Mouse (Mus musculus) layer of hippocampus, postnatal 25 days (tissue): Measurements from ENCODE around the gene Angptl2. TPM values are rescaled to one million over a fixed set of nuclear protein-coding genes. Genes with fewer than 3 reads are reported as not detected.

Experiments used
- DNase-seq, 2 experiments: peaks; one replicate each; pipeline ENCODE4 v3.0.0; 2022; ENCODE audit warnings: mixed read lengths in 2 of 2, low spot score in 1 of 2; ENCODE audit errors: extremely low spot score in 1 of 2
- total RNA-seq, 2 experiments: library from RNA; stranded (reverse); gene quantifications; 2 replicates each; pipeline ENCODE4 v1.2.3; 2021

Angptl2 gene
- total RNA-seq, 2 experiments from 2014 or later = 1.3 to 1.8 TPM

DNA sequence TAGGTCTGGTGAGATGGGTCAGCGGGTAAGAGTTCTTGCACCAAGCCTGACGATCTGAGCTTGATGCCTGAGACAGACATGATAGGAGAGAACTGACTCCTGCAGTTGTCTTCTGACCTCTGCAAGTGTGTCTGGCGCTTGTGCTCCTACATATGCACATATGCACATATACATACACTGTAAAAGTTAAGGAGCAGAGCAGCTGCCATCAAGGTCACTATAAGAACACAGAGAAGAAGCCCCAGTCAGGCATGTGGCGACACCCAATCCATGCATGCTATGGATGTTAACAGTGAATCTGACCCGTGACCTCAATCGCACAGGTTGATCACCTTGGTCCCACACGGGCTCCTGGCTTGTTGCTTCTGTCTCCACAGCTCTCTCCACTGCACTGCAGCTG lies 10.1 kb downstream of the Angptl2 start:
- no peak for DNase-seq

DNA sequence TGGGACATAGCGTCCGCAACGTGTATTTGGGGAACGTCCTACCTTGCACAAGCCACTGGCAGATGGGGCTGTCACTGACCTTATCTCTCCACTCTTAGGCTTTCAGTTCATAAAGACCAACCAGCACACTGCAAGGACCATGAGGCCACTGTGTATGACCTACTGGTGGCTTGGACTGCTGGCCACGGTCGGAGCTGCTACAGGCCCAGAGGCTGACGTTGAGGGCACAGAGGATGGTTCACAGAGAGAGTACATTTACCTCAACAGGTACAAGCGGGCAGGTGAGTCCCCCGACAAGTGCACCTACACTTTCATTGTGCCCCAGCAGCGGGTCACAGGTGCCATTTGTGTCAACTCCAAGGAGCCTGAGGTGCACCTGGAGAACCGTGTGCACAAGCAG lies 12.2 kb downstream of the Angptl2 start:
- DNase-seq = no peak

DNA sequence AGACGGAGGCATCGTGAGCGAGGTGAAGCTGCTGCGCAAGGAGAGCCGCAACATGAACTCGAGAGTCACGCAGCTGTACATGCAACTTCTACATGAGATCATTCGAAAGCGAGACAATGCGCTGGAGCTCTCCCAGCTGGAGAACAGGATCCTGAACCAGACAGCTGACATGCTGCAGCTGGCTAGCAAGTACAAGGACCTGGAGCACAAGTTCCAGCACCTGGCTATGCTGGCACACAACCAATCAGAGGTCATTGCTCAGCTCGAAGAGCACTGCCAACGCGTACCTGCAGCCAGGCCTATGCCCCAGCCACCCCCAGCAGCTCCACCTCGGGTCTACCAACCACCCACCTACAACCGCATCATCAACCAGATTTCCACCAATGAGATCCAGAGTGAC lies 12.7 kb downstream of the Angptl2 start:
- no peak for DNase-seq

DNA sequence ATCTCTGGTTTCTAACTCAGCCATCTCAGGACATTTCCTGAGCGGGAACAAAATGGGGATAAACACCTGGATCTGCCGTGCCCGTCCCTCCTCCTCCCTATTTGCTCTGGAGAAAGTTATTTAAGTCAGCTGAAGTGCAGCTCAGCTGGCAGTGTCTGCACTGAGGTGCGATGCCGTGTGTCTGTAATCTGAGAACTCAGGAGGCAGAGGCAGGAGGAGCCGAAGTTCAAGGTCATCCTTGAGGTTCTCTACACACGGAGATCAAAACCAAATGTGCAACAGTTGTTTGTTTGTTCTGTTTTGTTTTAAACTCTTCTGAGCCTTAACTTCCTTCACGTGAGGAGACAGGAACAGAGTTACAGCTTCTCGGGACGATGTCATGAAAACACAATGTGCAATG lies 14.8 kb downstream of the Angptl2 start:
- DNase-seq = no peak

DNA sequence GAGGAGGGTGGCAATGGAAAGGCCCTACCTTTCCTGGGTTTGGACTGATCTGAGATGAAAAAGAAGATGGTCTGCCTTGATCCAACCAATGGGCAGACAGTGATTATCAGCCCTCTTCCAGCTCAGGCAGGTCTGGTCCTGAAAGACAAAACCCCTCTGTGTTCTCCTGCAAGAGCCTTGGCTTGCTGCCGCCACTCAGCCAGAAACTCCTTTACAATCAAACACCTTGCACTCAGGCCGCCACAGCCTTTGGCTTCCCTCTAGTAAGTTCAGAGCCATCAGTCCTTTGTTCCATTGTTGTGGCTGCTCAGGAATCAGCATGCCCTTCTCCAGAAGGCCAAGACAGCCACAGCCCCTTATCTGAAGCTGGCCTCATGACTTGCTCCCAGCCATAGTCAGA lies 15.9 kb downstream of the Angptl2 start:
- no peak for DNase-seq

DNA sequence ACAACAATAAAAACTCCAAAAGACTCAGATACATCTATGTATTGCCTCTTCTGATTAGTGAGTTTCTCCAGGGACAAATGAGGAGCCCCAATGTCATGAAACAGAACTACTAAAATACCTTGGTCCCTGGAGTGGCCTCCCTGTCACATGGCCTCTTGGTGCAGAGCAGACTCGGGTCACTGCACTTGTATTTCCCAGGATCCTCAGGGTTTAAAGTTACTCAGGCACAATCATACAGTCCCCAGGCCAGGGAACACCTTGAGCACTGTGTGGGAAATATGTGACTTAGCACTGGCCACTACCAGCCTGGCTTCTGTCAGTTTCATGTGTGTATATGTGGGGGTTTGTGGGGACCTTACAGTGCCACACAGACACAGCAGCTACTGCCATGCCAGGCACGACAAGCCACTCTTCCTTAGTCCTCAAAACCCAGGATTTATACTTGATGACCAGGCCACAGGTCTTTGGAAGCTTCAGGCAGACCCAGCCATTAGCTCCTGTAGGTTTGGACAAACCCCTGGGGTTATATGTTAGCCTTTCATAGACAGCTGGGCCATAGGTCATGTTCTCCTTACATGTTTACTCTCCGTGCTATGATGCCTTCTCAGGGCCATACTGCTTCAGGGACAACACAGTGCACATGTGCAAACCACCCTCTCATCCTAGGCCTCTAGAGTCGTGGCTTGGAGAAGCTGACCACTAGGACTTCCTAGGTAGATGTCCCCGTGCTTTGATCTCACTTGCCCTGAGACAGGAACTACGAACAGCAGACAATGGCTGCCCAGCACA lies 17.1 kb downstream of the Angptl2 start:
- DNase-seq = no peak

DNA sequence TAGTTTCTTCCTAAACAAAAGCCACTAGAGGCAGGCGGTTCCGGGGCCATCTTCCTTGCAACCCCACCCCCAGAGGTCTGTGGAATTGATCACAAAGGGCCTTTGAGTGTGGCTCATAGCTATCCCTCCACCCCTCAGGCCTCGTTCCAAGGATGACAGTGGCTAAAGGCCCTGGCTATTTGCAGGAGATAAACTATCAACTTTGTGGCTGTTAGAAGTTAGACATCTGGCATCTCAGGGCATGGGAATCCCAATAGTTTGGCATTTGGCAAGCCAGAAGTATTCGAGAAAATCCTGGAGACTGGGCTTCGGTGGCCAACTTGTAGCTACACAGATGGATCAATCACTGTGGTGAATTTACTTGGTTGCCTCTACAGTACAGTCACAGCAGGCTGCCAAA lies 18.0 kb downstream of the Angptl2 start:
- DNase-seq = no peak

DNA sequence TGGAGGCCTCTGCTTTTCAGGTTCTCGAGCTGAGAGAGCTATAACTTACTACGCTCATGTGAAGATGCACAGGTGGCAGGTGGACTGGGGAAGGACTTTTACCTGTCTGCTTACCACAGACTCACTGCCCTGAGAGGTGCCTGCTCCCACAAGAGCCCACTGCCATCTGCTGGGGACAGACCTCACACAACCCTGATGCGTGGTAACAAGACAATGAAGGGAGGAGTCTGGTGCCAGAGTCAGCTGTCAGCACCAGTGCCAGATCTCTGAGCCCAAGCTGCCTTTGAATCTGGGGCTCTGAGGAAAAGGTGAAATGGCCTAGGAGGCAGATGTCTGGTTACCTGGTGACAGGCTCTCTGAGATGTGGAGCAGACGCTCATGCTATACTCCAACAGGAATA lies 19.0 kb downstream of the Angptl2 start:
- DNase-seq = no peak

DNA sequence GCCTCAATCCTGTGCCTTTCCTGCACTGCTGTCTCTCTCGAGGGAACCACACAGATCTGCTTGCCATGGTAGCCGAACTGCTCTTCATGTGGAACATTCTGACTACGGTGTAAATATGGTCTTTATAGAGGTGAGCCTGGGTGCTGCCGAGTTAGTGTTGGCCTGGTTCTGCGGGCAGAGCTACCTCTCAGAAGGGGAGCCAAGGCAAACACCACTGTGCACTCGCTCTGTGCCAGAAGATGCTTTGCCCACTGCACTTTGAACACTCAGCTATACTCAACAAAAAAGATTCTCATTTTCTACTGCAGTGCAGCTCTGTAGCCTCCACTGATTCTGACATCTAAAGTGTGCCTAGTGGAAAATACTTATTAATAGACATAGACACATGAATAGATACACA lies 21.7 kb downstream of the Angptl2 start:
- no peak for DNase-seq

DNA sequence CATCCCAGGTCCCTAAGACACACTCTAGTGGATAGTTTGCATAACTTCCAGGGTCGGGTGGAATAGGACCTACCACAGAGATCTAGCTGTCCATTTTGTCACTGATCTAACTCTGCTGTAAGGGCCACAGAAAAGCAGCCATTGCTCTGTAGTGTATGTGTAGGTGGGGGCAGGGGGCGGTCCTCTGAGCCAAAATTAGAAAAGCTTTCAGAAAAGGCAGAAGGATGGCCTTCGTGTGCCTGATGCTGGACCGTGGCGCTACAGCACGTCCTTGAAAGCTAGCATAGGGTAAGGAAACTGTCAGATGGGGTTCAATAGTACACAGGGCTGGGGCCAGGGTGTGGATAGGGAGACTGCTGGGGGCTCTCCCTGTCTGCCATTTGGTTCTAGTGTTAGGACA lies 29.0 kb downstream of the Angptl2 start:
- no peak for DNase-seq

DNA sequence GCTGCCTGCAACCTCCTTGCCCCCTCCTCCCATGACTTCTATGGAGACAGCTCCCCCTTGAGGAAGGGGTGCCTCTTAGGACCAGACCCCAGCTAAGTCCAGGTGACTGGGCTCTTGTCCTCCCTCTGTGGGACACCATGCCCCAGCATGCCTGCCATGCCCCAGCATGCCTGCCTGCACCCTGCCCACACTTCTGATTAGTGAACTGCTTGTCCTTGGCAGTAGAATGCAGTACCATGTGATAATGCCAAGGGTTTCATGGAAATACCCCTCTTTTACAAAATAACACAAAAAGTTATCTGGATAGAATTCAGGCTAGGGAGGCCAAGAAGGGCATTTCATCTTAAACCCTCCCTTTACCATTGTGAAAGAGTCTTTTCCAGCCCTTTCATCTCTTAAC lies 29.5 kb downstream of the Angptl2 start:
- DNase-seq = no peak

DNA sequence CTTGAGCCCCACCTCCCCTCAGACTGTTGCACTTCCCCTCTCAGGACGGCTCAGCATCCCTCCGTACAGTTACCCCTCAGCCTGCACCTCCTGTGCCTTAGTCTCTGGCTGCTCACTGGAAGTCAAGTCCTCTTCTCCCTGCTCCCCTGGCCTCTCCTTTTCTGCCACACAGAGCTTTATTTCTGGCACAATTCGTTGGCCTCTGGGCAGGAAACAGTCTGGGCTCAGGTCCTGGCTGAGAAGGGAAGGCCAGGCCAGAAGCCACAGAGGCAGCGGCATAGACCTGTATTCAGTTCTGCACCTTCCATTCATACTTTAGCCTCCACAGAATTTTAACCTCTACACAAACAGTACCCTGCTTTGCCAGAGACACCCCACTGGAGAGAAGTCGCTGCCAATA lies 31.0 kb downstream of the Angptl2 start:
- no peak for DNase-seq

DNA sequence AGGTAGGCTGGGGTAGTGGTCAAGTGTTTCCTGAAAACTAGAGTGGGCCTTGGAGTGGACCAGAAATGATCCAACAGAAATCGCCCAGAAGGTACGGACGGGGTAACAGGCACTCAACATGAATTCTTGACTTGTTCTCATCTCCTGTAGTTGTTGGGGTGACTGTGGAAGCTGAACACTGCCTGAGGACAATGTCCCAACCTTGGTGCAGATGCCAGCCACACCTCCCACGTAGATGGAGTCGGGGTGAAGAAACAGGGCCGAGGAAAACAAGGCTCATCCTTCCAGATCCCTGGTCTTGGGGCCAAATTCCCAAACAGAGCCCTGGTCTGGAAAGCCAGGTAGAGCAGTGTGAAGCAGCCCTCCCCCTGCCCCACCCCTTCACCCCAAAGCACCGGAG lies 32.7 kb downstream of the Angptl2 start:
- no peak for DNase-seq

DNA sequence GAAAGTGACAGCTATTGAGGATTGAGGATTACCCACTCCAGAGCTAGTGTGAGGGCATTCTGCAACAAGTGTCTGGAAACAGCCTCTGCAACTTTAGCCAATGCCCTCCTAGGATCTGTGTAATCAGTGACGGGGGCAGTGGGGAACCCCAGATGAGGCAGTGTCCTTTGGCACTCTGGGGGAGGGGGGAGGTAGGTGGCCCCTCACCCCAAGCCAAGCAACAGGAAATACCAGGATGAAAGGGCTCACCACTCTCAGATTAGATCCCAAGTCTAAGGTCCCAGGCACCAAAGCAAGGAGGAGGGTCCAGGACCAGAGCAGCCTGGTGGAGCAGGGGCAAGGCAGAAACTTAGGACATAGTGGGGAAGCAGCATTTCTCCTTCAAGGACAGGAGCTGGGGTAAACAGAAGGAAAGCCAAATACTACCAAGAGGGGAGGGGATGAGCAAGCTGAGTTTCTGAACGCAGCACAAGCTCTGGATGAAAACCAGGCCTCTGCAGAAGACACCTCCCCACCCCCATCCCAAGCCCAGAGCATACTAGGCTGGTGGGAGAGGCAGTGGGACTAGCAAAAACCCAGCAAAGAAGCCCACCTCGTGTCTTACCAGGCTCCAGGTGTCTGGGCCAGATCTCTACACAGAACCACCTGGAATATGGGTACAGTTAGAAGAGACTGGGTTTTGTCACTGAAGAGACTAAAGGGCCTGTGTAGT lies 34.2 kb downstream of the Angptl2 start:
- DNase-seq = no peak

DNA sequence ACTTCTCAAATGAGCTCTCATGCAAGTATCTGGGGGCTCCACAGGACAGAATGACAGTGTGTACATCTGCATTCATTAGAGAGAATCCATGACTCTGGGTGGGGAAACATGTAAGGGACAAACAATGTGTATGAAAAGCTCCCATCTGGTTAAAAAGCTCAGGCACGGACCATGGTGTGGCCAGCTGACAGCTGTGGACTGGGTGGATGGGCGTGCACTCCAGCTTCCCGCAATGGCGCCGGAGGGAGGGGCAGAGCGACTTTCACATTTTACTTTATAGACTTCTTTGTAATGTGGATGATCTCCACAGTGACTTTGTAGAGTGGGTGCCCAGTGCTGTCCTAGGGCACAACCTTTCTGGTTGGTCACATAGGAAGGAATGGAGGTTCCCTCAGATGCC lies 36.9 kb downstream of the Angptl2 start:
- no peak for DNase-seq

DNA sequence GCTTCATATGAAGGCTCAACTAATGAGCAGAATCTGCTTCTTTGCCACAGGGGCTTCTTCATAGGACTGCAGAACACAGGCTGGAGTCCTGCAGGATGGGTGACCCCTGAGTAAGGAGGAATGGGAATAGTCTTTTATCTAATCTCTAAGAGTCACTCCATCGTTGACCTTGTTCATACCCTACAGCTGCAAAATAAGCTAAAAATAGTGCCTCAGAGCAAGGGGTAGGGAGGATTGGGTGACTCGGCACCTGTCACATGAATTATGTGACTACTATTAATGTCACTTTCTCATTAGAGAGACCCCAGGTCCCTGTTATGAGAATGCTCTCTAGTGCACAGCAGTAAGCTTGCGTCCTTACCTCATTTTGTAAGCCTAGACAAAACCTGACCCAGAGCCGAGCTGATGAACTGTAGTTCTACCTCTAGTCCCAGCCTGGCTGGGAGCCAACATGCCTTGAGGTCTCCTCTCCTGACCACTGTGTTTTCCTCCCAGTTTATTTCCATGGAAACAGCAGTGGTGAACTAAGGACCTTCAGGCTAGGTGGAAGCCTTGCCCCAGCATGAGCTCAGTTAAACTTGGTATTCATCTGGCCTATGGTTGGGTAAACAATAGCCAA lies 37.8 kb downstream of the Angptl2 start:
- no peak for DNase-seq

DNA sequence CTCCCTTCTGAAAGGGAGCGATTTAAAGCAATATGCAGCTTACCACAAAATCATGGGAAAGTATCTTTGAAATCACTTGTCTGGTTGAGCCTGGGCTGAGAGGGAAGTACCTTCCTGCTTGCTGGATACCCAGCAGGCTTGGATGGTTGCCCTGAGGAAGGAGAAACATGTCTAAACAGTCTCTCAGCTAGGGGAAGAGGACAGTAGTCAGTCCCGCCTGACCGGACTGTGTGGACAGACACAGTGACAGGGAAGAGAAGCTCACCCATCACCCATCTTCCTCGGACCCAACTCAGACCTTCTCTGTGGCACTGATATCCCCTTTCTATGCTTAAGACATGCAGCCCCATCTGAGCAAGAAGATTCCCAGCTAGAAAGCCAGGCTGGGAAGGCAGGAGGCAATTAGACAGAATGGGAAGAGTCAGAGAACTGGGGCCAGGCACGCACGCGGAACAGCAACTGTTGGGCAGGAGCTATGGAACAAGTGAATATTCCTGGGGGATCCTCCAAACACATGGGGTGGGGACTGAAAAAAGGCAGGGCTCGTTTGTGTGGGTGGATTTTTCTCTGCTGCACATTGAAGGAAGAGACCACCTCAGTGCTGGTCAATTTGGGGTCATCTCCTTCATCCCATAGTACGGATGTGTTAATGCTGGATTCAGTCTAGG lies 38.6 kb downstream of the Angptl2 start:
- DNase-seq = no peak

DNA sequence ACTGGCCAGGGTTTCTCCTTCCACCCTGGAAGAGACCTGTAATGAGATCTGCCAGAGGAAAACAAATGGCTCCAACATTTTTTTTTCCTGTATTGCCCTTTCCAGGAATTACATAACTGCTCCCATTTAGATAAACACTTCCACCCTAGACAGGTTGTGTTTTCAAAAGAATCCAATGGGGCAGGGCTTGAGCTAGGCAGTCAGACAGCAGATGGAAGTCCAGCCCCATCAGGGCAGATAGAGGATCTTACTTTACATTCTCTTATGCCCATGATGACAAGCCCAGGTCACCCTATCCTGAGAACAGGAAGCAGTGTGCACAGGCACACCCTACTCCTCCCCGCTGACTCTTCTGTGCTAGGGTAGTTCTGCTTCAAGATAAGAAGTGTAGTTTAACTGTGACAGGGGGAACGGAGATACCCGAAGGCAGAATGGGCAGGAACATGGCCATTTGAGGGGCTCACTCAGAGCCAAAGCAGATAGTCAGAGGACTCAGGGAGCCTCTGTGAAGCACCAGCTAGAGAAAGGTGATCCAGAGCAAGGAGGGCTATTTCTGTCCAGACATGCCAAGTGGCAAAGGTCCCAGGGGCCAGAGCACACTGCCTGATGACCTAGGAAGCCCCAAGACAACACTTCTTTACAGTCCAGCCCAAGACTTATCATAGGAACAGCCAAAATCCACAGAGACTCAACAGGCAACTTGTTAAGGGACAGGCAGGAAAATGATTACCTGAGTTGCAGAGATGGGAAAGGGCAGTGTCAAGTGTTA lies 41.1 kb downstream of the Angptl2 start:
- DNase-seq = no peak

DNA sequence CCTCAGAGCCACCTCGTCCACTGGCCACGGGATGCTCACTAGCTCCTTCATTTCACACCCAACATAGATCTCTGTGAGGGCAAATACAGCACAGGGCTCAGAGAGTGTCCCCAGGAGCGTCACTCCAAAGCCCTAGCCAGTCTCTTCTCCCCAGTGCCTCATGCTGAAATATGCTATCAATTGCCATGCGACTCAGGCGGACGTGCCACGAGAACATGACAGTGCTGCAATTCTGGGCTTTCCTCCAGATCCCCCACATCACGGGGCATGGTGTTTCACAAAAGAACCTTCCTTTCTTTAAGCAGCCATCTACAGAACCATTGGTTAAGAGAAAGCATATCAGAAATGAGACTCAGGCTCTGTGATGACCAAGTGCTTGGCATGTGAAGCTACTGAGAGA lies 44.9 kb downstream of the Angptl2 start:
- DNase-seq = peak in 1 of 2 experiments; percentile 42

DNA sequence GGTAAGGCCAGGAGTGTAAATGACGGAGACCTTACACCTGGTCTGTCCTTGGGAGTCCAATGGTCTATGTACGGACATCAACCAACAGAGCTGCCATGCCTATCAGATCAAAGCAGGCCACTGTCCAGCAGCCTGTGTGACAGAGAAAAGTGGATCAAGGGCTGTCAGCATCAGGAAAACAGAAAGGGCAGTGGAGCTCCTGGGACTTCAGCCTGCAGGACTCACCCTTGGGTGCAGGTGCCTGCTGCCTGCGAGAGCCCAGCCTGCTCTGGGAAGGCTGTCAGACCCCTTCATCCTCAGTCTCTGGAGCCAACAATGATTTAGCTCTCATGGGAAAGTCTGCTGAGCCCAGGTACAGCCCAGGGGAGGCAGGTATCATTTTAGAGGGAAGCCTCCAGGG lies 45.6 kb downstream of the Angptl2 start:
- no peak for DNase-seq
